Mouse (Mus musculus) layer of hippocampus, postnatal 14 days (tissue): ENCODE results near the gene Padi2. TPM values are rescaled to one million over a fixed set of nuclear protein-coding genes. Genes with fewer than 3 reads are reported as not detected.
A peak's percentile ranks its signal among the peaks of the same experiment; 100 is the strongest.

Experiments used
- DNase-seq, 2 experiments: peaks; one replicate each; pipeline ENCODE4 v3.0.0; 2021 to 2022; ENCODE audit warnings: low spot score in 2 of 2, mixed read lengths in 1 of 2
- total RNA-seq, 2 experiments: library from RNA; stranded (reverse); gene quantifications; 2 replicates each; pipeline ENCODE4 v1.2.3; 2021

Gene Padi2
- total RNA-seq, 2 experiments from 2014 or later = 12.0 to 16.8 TPM

- no peak for DNase-seq
These were observed 14.1 kb downstream of the Padi2 start for GRCm38 (mm10) chr4:140919974-140920836.

GRCm38 (mm10) chr4:140922508-140922907, 16.4 kb downstream of the Padi2 start:
- no peak for DNase-seq

- no peak for DNase-seq
These were observed 19.5 kb downstream of the Padi2 start for GRCm38 (mm10) chr4:140925648-140926047.

GRCm38 (mm10) chr4:140928349-140928748, 22.2 kb downstream of the Padi2 start:
- no peak for DNase-seq

- DNase-seq = peak; percentile 44 to 71
These were observed 23.6 kb downstream of the Padi2 start for GRCm38 (mm10) chr4:140929745-140930144.

- DNase-seq = no peak
These were observed 24.8 kb downstream of the Padi2 start for GRCm38 (mm10) chr4:140930900-140931470.

- DNase-seq = no peak
These were observed 29.5 kb downstream of the Padi2 start for GRCm38 (mm10) chr4:140935643-140936042.

GRCm38 (mm10) chr4:140944356-140944755, 38.2 kb downstream of the Padi2 start:
- no peak for DNase-seq

DNA sequence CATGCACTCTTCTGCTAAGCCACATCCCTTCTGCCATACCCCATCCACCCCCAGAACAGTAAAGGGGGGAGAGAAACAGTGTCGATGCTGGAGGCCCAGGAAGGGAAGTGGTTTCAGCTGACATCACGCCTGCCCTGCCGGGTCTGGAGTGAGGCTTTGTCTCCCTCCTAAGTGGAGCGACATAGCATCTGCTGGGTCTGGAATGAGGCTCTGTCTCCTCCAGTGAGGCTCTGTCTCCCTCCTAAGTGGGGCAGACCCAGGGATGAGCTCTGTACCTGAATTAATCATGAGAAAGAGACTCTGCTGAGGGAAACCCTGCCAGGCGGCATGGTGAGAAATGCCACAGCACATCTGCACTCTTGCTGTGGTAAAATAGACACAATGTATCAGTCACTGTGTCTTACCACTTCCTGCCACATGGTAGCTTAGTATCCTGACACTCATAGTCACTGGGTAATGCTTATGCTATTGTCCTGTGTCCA, 38.9 kb downstream of the Padi2 start:
- DNase-seq = no peak

DNA sequence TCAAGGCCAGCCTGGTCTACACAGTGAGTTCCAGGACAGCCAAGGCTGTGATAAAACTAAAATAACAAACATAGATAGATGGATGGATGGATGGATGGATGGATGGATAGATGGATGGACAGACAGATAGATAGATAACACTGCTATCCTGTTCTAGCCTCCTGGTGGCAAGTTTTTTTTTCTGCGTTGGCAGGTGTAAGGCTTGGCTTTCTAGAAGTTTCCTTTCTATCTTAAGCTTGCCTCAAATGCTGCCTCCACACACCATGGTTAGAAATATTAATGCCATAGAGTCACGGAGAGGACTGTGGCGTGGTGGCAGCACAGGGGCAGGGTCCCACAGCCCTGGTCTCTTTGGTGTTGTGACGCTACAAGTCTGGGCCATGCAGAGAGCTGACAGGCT, 39.4 kb downstream of the Padi2 start:
- DNase-seq = no peak

DNA sequence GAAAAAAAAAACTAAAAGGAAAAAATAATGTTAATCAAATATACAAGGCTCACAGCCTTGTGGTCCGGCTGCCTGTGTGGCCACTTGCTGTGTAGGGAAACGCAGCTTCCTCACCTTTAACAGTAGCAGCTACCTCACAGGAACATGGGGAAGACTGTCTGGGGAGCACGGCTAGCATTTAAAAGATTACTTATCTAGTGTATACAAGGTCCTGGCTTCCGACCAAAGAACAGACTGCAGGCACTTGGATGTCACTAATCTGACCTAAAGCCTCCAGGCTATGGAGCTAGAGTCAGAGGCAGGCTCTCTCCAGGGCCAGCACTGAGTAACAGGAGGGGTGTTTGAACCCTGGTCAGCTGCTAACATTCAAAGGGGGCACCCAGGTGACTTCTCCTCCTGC, 39.9 kb downstream of the Padi2 start:
- no peak for DNase-seq

DNA sequence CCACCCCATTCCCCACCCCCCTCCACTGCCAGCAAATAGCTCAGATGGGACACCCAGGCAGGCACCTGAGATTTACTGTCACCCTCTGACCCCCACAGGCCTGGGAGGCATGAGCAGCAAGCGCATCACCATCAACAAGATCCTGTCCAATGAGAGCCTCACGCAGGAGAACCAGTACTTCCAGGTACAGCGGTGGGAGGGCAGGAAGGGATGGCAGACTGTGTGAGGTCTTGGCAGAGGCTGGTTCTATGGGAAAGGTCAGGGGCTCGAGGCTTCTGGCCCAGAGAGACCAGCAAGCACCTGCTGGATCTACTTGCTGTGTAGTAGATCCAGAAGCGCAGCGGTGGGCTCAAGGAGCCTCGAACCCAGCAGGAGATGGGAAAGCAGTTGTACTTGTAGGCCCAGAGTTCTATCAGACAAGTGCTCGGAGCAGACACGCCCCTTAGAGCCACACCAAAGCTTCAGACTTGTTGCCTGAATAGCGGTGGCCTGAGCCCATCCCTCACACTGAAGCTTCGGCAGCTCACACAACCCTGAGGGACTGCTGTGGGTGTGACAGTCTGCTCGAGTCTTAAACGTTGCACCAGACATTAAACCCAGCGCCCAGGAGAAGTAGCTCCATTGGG, 40.5 kb downstream of the Padi2 start:
- DNase-seq = no peak

GRCm38 (mm10) chr4:140947487-140948440, 41.6 kb downstream of the Padi2 start:
- DNase-seq = no peak

- no peak for DNase-seq
These were observed 42.3 kb downstream of the Padi2 start for GRCm38 (mm10) chr4:140948481-140948880.

GRCm38 (mm10) chr4:140949052-140949451, 42.9 kb downstream of the Padi2 start:
- DNase-seq = no peak

DNA sequence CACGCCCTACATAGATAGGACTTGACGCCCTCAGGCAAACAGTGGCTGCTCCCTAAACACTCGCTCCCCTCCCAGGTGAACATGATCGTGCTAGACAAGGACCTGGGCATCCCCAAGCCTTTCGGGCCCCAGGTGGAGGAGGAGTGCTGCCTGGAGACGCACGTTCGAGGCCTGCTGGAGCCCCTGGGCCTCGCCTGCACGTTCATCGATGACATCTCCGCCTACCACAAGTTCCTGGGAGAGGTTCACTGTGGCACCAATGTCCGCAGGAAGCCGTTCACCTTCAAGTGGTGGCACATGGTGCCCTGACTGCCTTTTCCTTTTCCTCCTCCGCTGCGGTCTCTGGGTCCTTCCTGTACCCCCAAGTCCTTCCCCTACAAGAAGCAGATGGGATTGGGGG, 43.5 kb downstream of the Padi2 start:
- no peak for DNase-seq

- no peak for DNase-seq
These were observed 44.4 kb downstream of the Padi2 start for GRCm38 (mm10) chr4:140950574-140950973.

DNA sequence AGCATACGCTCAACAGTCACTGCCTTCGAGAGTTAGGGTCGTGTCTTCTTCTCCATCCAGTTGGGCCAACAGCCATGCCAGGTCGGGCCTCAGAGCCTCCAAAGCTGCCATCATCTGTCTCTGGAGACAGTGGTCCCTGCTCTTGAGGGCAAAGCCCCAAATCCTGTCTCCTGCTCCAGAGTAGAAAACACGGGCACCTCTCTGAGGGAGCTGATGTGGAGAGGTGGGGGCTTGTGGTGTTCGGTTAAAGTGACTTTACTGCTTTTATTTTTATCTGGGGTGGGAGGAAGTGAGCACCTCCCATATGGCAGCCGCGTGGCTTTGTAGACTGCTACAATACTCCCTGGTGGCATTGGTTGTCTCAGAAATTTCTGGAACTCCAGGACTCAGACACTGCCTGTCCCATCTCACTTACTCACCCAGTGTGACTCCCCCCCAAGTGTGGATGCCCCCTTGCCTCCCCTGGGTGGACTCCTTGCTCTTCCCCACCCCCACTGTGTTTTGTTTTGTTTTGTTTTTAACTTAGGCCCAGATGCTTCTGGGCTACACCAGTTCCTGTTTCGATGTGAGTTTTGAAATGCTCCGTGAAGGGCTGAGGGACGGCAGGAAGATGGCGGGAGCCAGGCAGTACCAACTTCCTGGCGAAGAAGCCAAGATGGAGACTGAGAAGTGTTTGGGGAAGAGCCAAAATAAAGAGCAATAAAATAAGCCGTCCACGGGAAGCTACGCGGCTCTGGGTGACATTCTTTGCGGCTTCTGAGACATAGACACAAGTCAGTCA, 45.9 kb downstream of the Padi2 start:
- DNase-seq = no peak

- DNase-seq = no peak
These were observed 51.1 kb downstream of the Padi2 start for GRCm38 (mm10) chr4:140957131-140957702.

GRCm38 (mm10) chr4:140957725-140958124, 51.6 kb downstream of the Padi2 start:
- DNase-seq = peak; percentile 81 to 86
